Mouse (Mus musculus): ENCODE measurements around the gene Prol1.
"Not testable (repeated sequence)": the region's sequence is repeated elsewhere in the genome, so short reads cannot be mapped to it uniquely, and the experiment has no call there.

The Prol1 gene

GRCm38 (mm10) chr5:88317012-88317411 is at the start of gene Prol1:
TSS of gene Prol1 (plus strand) at chr5:88317312.
- no peak for DNase-seq

- no peak for DNase-seq
These were observed 48.5 kb upstream of the Prol1 start, which contains the start of gene Gm7714 for GRCm38 (mm10) chr5:88268619-88269018. TSS of gene Gm7714 (plus strand) at chr5:88268919.

GRCm38 (mm10) chr5:88311307-88311706 is 5.8 kb upstream of the Prol1 start:
- DNase-seq = not testable (repeated sequence)

GRCm38 (mm10) chr5:88348533-88348932 is 31.4 kb downstream of the Prol1 start:
- not testable (repeated sequence) for DNase-seq

GRCm38 (mm10) chr5:88364768-88365167 is 47.7 kb downstream of the Prol1 start:
- DNase-seq = peak; percentile 34

GRCm38 (mm10) chr5:88366886-88367285 is 49.8 kb downstream of the Prol1 start:
- no peak for DNase-seq

- no peak for DNase-seq
These were observed 53.6 kb downstream of the Prol1 start for GRCm38 (mm10) chr5:88370578-88371232.

GRCm38 (mm10) chr5:88372563-88372962 is 55.5 kb downstream of the Prol1 start:
- DNase-seq = no peak

- DNase-seq = no peak
These were observed 58.7 kb downstream of the Prol1 start, which contains the start of gene Amtn for GRCm38 (mm10) chr5:88375808-88376207. TSS of gene Amtn (plus strand) at chr5:88376108.

Measured in thymus, postnatal 4 days (tissue).